Mouse (Mus musculus): ENCODE measurements around the gene Ccdc173.
"Not testable (repeated sequence)": the region's sequence is repeated elsewhere in the genome, so short reads cannot be mapped to it uniquely, and the experiment has no call there.

Ccdc173 gene

DNA sequence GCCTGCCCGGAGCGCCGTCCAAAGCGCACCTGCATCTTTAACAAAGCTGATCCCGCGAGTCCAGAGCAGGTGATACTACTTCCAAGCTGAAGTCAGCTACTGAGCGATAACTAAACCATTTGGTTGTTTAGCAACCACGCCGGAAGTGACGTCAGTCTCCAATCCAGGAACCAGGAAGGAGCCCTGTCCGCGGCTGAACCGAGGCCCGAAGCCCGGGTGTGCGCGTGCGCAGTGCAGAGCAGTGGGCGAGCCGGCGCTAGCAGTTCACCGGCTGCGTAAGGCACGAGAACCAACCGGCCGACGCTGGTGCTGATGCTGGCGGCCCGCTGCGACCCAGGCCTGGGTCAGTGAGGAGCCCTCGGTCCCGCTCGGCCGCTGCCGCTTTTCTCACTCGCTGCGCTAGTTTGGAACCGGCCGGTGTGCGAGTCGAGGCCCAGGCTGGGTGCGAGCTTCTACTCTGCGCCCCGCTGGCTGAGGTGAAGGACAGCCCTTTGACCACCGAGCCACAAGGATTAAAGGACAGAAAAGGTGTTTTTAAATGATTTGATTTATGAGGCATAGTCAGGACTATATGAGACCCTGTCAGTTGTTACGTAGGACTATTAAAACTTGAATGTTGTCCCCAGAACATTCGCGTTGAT is at the start of gene Ccdc173, which contains the start of gene Phospho2:
Gene Ccdc173 (minus strand): TSS at position 147 of the 641 bp plus-strand sequence.
Gene Phospho2 (plus strand): TSS at position 195 of the 641 bp plus-strand sequence.
- DNase-seq = peak; percentile 100

DNA sequence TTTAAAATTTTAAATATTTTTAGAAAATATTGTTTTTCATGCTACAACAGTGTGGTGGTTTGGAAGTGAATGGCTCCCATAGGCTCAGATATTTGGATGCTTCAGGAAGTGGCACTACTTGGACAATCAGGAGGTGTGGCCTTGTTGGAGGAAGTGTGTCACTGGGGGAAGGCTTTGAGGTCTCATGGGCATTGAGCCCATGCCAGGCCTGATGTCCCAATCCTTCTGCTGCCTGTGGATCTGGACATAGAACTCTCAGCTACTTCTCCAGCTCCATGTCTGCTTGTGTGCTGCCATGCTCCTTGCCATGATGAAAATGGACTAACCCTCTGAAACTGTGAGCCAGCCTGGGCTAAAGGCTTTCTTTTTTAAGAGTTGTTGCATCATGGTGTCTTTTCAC is 49.3 kb upstream of the Ccdc173 start:
- DNase-seq = no peak

- no peak for DNase-seq
Observed at GRCm38 (mm10) chr2:69837996-69838395, 48.6 kb upstream of the Ccdc173 start.

DNA sequence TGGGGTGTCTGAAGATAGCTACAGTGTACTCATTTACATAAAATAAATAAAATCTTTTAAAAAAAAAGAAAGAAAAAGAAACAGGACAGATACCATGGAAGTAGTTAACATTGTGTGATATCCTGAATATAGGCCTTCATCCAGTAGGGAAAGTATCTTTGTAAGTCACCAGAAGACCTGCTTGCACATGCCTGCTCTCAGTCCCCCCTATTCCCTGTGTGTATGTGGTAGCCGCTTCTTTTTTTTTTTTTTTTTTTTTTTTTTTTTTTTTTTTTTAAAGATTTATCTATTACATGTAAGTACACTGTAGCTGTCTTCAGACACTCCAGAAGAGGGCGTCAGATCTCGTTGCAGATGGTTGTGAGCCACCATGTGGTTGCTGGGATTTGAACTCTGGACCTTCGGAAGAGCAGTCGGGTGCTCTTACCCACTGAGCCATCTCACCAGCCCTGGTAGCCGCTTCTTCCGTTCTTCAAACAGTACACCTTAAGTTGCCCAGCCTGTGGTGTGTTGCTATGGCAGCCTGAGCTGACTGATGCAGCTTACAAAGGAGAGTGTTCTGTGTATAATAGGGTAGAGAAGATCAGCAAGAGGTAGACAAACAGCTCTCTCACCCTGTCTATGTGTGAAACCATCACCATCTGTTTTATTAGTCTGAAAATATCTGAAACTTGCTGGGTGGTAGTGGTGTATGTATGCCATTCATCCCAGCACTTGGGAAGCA is 48.0 kb upstream of the Ccdc173 start:
- DNase-seq = no peak

DNA sequence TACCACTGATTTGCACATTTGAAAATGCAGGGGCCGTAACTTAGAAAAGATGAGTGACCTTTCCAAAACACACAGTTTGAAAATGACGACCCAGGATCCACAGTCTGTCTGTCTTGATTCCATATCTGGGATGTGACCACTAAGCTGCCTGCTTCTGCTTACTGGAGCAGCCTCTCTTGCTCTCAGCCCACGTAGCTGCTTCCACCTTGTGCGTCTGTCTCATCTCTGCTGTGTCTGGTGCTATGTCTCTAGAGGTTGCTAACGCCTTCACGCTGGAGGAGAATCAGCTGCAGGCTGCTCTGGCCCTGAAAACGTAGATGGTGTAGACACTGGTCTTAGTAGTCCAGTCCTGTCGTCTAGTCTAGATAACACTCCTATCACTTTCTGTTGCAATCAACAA is 40.7 kb upstream of the Ccdc173 start:
- no peak for DNase-seq

GRCm38 (mm10) chr2:69829680-69830079 is 40.3 kb upstream of the Ccdc173 start:
- DNase-seq = no peak

DNA sequence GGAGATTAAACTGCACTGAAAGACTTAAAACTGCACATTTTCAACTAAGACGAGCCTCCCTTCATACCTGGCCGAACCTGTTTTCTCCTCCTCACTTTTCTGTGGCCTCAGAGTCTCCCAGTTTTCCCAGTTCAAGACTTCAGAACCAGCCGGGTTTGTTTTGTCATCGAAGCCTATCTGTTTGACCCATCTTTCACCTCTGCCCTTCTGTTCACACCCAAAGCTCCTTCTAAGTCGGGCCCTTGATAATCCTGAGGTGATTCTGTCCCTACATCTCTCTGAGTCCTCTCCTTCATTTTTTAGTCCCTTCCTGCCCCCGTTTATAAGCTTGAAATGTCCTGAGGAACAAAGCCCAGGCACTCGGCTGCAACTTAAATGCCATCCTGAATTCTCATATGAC is 38.7 kb upstream of the Ccdc173 start:
- DNase-seq = no peak

DNA sequence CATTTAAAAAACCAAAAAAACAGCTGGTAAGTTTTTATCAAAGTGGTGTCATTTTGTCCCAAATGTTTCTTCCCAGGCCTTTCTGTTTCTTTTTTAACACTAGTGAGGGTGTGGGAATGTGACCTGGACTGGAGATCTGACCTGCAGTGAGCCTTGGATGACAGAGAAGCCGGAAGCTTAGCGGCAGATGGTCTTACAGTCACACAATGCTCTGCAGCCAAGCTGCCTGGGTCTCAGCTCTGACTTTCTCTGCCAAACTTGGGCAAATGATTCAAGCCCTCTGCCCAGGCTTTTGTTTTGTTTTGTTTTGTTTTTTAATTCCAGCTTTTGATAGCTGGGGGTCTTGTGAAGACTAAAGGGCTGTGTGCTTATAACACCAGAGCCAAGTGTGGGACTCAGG is 37.0 kb upstream of the Ccdc173 start:
- DNase-seq = peak; percentile 41

GRCm38 (mm10) chr2:69825898-69826297 is 36.5 kb upstream of the Ccdc173 start:
- DNase-seq = no peak

- peak; percentile 27 for DNase-seq
Observed at GRCm38 (mm10) chr2:69823129-69823677, 33.8 kb upstream of the Ccdc173 start.

DNA sequence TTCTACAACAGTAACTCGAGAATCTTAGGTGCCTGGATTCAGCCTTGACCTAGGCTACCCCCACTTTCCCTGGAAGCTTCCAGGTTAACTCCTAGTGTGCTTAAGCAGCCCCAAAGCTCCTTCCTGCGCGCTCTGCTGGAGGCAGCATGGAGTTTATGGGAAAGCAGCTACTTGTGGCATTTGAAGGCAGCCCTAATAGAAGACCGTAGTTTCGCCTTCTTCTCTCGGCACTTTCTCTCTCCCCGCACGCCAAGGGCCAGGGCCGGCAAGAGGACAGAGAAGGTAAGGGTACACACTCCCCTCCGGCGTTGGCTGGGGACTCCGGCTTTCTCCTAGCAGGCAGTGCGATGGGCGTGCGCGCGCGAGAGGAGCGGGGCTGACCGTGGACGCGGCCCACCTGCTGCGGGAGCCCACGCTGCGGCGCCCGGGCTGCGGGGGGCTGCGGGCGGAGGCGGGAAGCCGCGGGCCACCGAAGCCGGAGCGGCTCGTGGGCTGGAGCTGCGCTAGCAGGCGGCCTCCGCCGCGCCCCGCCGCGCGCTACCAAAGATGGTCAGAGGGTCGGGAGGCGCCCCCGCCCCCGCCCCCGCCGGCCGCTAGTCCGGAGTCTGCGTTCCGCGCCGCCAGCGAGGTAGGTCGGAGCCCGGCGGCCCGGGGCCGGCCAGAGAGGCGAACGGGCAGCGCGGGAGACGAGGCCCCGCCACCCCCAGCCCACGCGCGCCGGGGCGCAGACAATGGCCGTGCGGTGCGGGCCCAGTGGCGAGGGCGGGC is 33.2 kb upstream of the Ccdc173 start:
- DNase-seq = peak; percentile 28

- peak; percentile 37 for DNase-seq
Observed at GRCm38 (mm10) chr2:69821711-69822110, 32.3 kb upstream of the Ccdc173 start, which contains the start of gene Klhl23. Klhl23 (plus strand) TSS chr2:69821944.

- no peak for DNase-seq
Observed at GRCm38 (mm10) chr2:69820201-69820600, 30.8 kb upstream of the Ccdc173 start.

DNA sequence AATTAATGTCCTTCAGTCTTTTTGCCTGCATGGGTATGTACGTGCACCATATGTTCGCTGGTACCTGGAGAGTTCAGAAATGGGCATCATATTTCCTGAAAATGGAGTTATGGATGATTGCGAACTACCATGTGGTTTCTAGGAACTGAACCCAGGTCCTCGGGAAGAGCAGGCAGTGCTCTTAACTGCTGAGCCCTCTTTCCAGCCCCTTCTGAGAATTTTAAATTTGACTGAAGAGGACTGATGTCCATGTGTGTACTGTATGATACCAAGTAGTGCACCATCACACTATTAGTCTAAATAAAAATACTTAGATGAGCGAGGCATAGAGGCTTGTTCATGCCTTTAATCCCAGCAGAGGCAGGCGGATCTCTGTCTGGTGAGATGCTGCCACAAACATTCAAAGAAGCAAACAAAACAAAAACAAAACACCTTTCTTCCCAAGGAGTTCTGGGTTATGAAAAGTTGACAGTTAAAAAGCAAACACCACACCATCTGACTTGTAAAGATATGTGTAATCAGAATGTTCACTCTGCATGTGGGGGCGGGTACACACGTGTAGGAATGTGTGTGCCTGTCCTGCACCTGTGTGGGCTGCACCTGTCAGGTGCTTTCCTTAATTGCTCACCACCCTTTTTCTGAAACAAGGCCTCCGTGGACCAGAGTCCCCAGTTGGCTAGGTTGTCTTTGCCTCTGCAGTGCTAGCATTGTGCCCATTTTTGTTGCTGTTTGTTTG is 29.1 kb upstream of the Ccdc173 start:
- DNase-seq = no peak

GRCm38 (mm10) chr2:69816575-69816974 is 27.2 kb upstream of the Ccdc173 start:
- DNase-seq = no peak

- DNase-seq = not testable (repeated sequence)
Observed at GRCm38 (mm10) chr2:69811349-69811748, 22.0 kb upstream of the Ccdc173 start.

- no peak for DNase-seq
Observed at GRCm38 (mm10) chr2:69810169-69810568, 20.8 kb upstream of the Ccdc173 start.

DNA sequence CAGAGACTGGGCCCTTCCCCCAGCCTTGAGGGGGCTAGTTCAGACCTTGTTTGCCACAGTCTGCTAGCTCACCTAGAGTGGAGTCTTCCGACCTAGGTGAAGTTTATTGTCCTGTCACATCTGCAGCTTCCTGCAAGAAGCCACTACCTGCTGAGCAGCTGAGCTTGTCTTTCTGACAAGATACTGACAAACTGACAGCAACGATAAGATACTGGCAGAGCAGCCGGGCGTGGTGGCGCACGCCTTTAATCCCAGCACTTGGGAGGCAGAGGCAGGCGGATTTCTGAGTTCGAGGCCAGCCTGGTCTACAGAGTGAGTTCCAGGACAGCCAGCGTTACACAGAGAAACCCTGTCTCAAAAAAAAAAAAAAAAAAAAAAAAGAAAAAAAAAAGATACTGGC is 15.3 kb upstream of the Ccdc173 start:
- not testable (repeated sequence) for DNase-seq

GRCm38 (mm10) chr2:69803756-69804155 is 14.4 kb upstream of the Ccdc173 start:
- no peak for DNase-seq

- peak; percentile 84 for DNase-seq
Observed at GRCm38 (mm10) chr2:69802911-69803312, 13.5 kb upstream of the Ccdc173 start.

DNA sequence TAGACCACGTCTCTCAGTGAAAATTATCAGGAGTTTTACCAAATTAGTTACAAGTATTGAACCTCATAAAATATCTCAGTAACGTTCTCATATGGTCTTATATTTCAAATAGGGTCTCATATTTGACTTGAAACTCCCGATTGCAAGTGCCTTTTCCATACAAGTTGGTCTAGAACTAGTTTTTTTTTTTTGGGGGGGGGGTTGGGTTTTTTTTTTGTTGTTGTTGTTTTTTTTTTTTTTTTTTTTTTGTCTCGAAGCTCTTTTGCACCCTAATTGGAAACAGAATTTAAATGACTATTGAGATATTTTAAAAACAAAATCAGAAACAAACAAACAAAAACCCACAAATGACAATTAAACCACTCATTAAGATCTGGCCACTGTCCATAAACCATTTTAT is 1.3 kb upstream of the Ccdc173 start:
- no peak for DNase-seq

DNA sequence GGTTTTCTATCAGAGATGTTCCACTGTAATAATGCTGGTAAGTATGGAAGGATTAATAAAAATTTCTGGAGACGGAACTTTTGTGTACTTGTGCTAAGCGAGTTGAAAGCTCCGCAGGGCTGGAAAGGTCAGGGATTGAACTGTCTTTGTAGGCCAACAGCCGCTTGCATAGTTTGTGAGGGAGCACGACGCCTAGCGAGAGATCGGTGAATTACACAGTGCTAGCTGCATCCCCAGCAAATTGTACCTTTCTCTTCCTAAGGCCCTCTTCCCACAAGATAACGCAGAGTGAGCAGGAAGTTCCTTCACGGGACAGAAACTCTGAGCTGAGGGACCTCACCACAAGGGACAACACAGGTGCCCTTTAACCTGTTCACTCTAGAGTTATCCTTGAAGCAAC is 910 bp upstream of the Ccdc173 start:
- peak; percentile 94 for DNase-seq

- no peak for DNase-seq
Observed at GRCm38 (mm10) chr2:69788974-69789373, 401 bp downstream of the Ccdc173 start.

Measured in lung, postnatal 36 days (tissue).